Mouse (Mus musculus) gastrocnemius, postnatal 25 days (tissue): ENCODE results near the gene Trmt1. TPM values are rescaled to one million over a fixed set of nuclear protein-coding genes. Genes with fewer than 3 reads are reported as not detected.

Experiments used
- DNase-seq: peaks from one replicate; pipeline ENCODE4 v3.0.0; 2022
- total RNA-seq, 2 experiments: library from RNA; stranded (reverse); gene quantifications; 1 replicate in 1 of 2; 2 replicates in 1 of 2; pipeline ENCODE4 v1.2.3; 2021

Trmt1 gene
- total RNA-seq, 2 experiments from 2014 or later: 36.7 to 40.2 TPM

GRCm38 (mm10) chr8:84708774-84709475 is 22.8 kb downstream of the Trmt1 start:
- peak; percentile 81 for DNase-seq

- no peak for DNase-seq
Observed at GRCm38 (mm10) chr8:84709931-84710330, 23.8 kb downstream of the Trmt1 start.

- no peak for DNase-seq
Observed at GRCm38 (mm10) chr8:84711312-84711711, 25.2 kb downstream of the Trmt1 start.

- peak; percentile 72 for DNase-seq
Observed at GRCm38 (mm10) chr8:84711933-84712758, 26.0 kb downstream of the Trmt1 start.

GRCm38 (mm10) chr8:84712759-84713120 is 26.6 kb downstream of the Trmt1 start:
- DNase-seq: peak; percentile 67

- no peak for DNase-seq
Observed at GRCm38 (mm10) chr8:84713381-84713780, 27.3 kb downstream of the Trmt1 start.

GRCm38 (mm10) chr8:84714161-84714560 is 28.1 kb downstream of the Trmt1 start:
- no peak for DNase-seq

GRCm38 (mm10) chr8:84715893-84716468 is 29.9 kb downstream of the Trmt1 start:
- DNase-seq: no peak

- DNase-seq: no peak
Observed at GRCm38 (mm10) chr8:84716790-84717189, 30.7 kb downstream of the Trmt1 start.

GRCm38 (mm10) chr8:84718476-84718875 is 32.4 kb downstream of the Trmt1 start:
- peak; percentile 77 for DNase-seq

- no peak for DNase-seq
Observed at GRCm38 (mm10) chr8:84718959-84719690, 33.0 kb downstream of the Trmt1 start.

- DNase-seq: no peak
Observed at GRCm38 (mm10) chr8:84722530-84722849, 36.4 kb downstream of the Trmt1 start.

GRCm38 (mm10) chr8:84722850-84723570 is 36.9 kb downstream of the Trmt1 start, which contains the start of gene G430095P16Rik:
TSS of gene G430095P16Rik (plus strand) at chr8:84723007.
- DNase-seq: peak; percentile 81

GRCm38 (mm10) chr8:84723571-84723900 is 37.4 kb downstream of the Trmt1 start:
- DNase-seq: no peak

GRCm38 (mm10) chr8:84724683-84725082 is 38.6 kb downstream of the Trmt1 start:
- no peak for DNase-seq

- no peak for DNase-seq
Observed at GRCm38 (mm10) chr8:84725246-84725940, 39.3 kb downstream of the Trmt1 start.

- DNase-seq: peak; percentile 70
Observed at GRCm38 (mm10) chr8:84725941-84726259, 39.8 kb downstream of the Trmt1 start.

GRCm38 (mm10) chr8:84728474-84728873 is 42.4 kb downstream of the Trmt1 start:
- DNase-seq: no peak

- peak; percentile 75 for DNase-seq
Observed at GRCm38 (mm10) chr8:84729921-84730362, 43.8 kb downstream of the Trmt1 start.

- peak; percentile 72 for DNase-seq
Observed at GRCm38 (mm10) chr8:84730541-84731370, 44.6 kb downstream of the Trmt1 start.
